Mouse (Mus musculus) cerebellum, adult 18-20 months (tissue): ENCODE data around the gene Siah2.

Experiments used
- DNase-seq, 2 experiments: peaks; one replicate each; pipeline ENCODE4 v3.0.0; 2021

Siah2 gene

GRCm38 (mm10) chr3:58655362-58656130 lies 36.7 kb downstream of the Siah2 start:
- DNase-seq, result peak; percentile 75 to 76

- peak; percentile 22 to 27 for DNase-seq
Observed at GRCm38 (mm10) chr3:58653907-58654306, 38.3 kb downstream of the Siah2 start.

- no peak for DNase-seq
Observed at GRCm38 (mm10) chr3:58650328-58650727, 41.9 kb downstream of the Siah2 start.

- DNase-seq, result no peak
Observed at GRCm38 (mm10) chr3:58647179-58647578, 45.0 kb downstream of the Siah2 start.

GRCm38 (mm10) chr3:58646180-58646579 lies 46.0 kb downstream of the Siah2 start:
- DNase-seq, result no peak

- DNase-seq, result peak; percentile 40 to 46
Observed at GRCm38 (mm10) chr3:58636406-58637295, 55.5 kb downstream of the Siah2 start, which contains the start of gene Erich6. TSS of gene Erich6 (minus strand) at chr3:58637207.

GRCm38 (mm10) chr3:58631693-58632092 lies 60.5 kb downstream of the Siah2 start:
- no peak for DNase-seq

- DNase-seq, result no peak
Observed at GRCm38 (mm10) chr3:58624981-58625380, 67.2 kb downstream of the Siah2 start.
